Mouse (Mus musculus): ENCODE results near the gene Tmigd3. TPM values are rescaled to one million over a fixed set of nuclear protein-coding genes. Genes with fewer than 3 reads are reported as not detected.

The Tmigd3 gene
- polyA plus RNA-seq, 1 experiment = 1.1 TPM

DNA sequence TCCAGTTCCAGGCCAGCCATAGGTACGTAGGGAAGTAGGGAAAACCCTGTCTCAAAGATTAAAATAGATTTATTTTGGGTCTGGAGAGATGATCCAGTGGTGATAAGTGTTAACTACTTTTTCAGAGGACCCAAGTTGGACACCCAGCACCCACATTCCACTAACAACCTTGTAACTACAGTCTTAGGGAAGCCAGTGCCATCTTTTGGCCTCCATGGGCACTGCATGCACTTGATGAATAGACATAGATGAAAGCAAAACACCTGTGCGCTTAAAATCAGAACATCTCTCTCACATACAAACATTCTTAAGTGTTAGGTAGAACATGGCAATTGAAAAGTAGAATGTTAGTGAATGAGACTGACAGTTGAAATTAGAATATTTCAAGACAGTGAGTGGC is 90.0 kb downstream of the Tmigd3 start:
- H3K4me1 ChIP-seq (ENCODE audit: control insufficient read depth, insufficient read depth, insufficient read length) = peaks cover 4% of the 10 kb centered on the region; the same call in 1 of the 2 replicates
- no peaks in the 10 kb centered on the region for H3K27me3 ChIP-seq (ENCODE audit: control insufficient read depth, insufficient read depth, low read length)
- H3K27ac ChIP-seq (ENCODE audit: insufficient read depth, low read length) = no peak overlapping the region
- 94% methylated on average over 2 of the region's 2 CpGs for WGBS
- no peak overlapping the region for H3K4me3 ChIP-seq (ENCODE audit: extremely low read depth, insufficient read depth, insufficient read length)
- H3K36me3 ChIP-seq (ENCODE audit: control insufficient read depth, insufficient read depth, low read length) = peaks cover 23% of the 10 kb centered on the region
- TF ChIP-seq CTCF (IDR thresholded peaks at IDR 0.05; ENCODE audit: extremely low read depth, insufficient read depth, insufficient read length, insufficient replicate concordance) = no peak
- no peak for TF ChIP-seq POLR2A (IDR thresholded peaks at IDR 0.05; ENCODE audit: low read depth, low read length)
- peak in 1 of 2 experiments; percentile 11 for DNase-seq (ENCODE audit: low read depth in 1 of 2, low spot score in 2 of 2)

DNA sequence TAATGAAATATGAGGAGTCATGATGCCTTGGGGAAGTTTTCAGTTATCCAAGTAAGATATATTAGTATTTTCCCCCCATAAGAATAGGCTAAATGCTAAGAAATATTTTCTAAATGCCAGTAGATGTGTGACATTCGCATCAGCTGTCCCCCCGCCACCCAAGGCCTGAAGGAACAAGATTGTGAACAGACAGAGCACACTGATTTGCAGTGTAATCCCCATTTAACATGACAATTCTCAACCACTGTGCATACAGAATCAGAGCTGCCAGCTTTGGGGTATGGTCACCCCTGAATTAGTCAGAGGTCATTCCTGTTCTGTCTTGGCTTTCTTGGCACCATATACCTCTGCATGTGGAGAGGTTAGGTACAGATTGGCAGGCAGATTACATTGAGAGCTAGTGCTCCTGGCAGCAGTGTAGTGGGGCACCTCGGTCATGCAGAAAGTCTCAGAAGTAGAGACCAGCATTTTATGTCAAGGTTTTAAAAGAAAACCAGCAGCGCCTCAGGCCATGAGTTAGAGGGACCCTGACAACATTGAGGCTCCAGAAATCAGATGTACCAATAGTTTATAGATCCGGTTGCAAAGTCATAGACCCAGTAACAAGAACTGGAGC is 101.2 kb downstream of the Tmigd3 start:
- 86% methylated on average over 5 of the region's 5 CpGs for WGBS

DNA sequence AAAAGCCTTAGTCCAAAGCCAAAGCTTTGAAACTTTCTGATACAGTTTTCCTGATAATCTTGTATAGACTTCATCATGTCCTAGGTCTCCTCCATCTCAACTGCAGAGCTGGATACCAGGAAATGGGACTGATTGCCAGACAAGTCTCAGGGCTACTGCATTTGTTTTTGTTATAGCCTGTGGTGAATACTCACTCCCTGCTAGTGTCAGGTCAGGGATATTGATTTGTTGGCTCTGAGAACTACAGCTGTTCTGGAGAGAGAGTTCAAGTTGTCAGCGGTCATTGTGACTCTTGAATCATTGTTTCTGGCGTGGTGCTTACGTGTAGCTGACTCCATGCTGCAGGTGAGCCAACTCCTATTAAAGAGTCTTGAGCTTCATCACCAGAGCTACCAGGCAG is 102.7 kb downstream of the Tmigd3 start, which contains the start of gene Ovgp1:
Ovgp1 (plus strand) TSS at position 301 of the 400 bp plus-strand sequence.
- no peaks in the 10 kb centered on the region for H3K27me3 ChIP-seq (ENCODE audit: control insufficient read depth, insufficient read depth, low read length)
- H3K4me3 ChIP-seq (ENCODE audit: extremely low read depth, insufficient read depth, insufficient read length) = no peak within 1 kb of the TSS
- DNase-seq (ENCODE audit: low read depth in 1 of 2, low spot score in 2 of 2) = no peak
- peaks cover 5% of the 10 kb centered on the region; the same call in 1 of the 2 replicates for H3K36me3 ChIP-seq (ENCODE audit: control insufficient read depth, insufficient read depth, low read length)
- 84% methylated on average over 3 of the region's 3 CpGs for WGBS
- no peak within 1 kb of the TSS for H3K27ac ChIP-seq (ENCODE audit: insufficient read depth, low read length)
- no peak for TF ChIP-seq POLR2A (IDR thresholded peaks at IDR 0.05; ENCODE audit: low read depth, low read length)
- TF ChIP-seq CTCF (IDR thresholded peaks at IDR 0.05; ENCODE audit: extremely low read depth, insufficient read depth, insufficient read length, insufficient replicate concordance) = no peak
- no peaks in the 10 kb centered on the region for H3K4me1 ChIP-seq (ENCODE audit: control insufficient read depth, insufficient read depth, insufficient read length)

More for the DNA sequence above, 101.2 kb downstream of the Tmigd3 start:
- H3K4me3 ChIP-seq (ENCODE audit: extremely low read depth, insufficient read depth, insufficient read length) = no peak overlapping the region
- no peak for DNase-seq (ENCODE audit: low read depth in 1 of 2, low spot score in 2 of 2)
- peaks cover 13% of the 10 kb centered on the region for H3K36me3 ChIP-seq (ENCODE audit: control insufficient read depth, insufficient read depth, low read length)
- TF ChIP-seq POLR2A (IDR thresholded peaks at IDR 0.05; ENCODE audit: low read depth, low read length) = no peak
- no peak for TF ChIP-seq CTCF (IDR thresholded peaks at IDR 0.05; ENCODE audit: extremely low read depth, insufficient read depth, insufficient read length, insufficient replicate concordance)
- H3K27me3 ChIP-seq (ENCODE audit: control insufficient read depth, insufficient read depth, low read length) = no peaks in the 10 kb centered on the region
- no peak overlapping the region for H3K27ac ChIP-seq (ENCODE audit: insufficient read depth, low read length)
- no peaks in the 10 kb centered on the region for H3K4me1 ChIP-seq (ENCODE audit: control insufficient read depth, insufficient read depth, insufficient read length)

Other genes with a start within 250 kb of the Tmigd3 start
- 10.7 and 35.7 TPM in 2 replicates for gene Ddx20, start 183.3 kb upstream of the Tmigd3 start, polyA plus RNA-seq (2012; rRNA removed)
- 0.66 and 0.68 TPM in 2 replicates for gene Inka2, start 166.3 kb upstream of the Tmigd3 start, polyA plus RNA-seq (2012; rRNA removed)
- gene Rap1a, start 69.6 kb upstream of the Tmigd3 start, polyA plus RNA-seq (2012; rRNA removed) = 6.5 and 8.0 TPM in 2 replicates
- gene Adora3, start within 50 bp of the Tmigd3 start, polyA plus RNA-seq (2012; rRNA removed) = 0.32 and 0.63 TPM in 2 replicates
- gene I830077J02Rik, start 61.8 kb downstream of the Tmigd3 start, polyA plus RNA-seq (2012; rRNA removed) = 17.9 and 18.8 TPM in 2 replicates
- 25.7 and 36.5 TPM in 2 replicates for gene Wdr77, start 88.5 kb downstream of the Tmigd3 start, polyA plus RNA-seq (2012; rRNA removed)
- gene Atp5f1, start 89.2 kb downstream of the Tmigd3 start, polyA plus RNA-seq (2012; rRNA removed) = 48.1 and 56.9 TPM in 2 replicates
- gene Ovgp1, start 102.8 kb downstream of the Tmigd3 start, polyA plus RNA-seq (2012; rRNA removed) = 1.1 and 2.1 TPM in 2 replicates
- 0.11 and 0.37 TPM in 2 replicates for gene Pifo, start 143.7 kb downstream of the Tmigd3 start, polyA plus RNA-seq (2012; rRNA removed)
- 0.25 and 0.34 TPM in 2 replicates for gene Chil5, start 161.9 kb downstream of the Tmigd3 start, polyA plus RNA-seq (2012; rRNA removed)
- 0.12 TPM in 1 of 2 replicates, not detected in the other for gene Chia1, start 242.3 kb downstream of the Tmigd3 start, polyA plus RNA-seq (2012; rRNA removed)